Mouse (Mus musculus) intestine, embryonic 14.5 days (tissue): Measurements from ENCODE around the gene Clcf1. TPM values are rescaled to one million over a fixed set of nuclear protein-coding genes. Genes with fewer than 3 reads are reported as not detected.

ENCODE experiments used
- ATAC-seq: fragments of 200-750 bp; cut with Nextera tagmentation; replicated peaks from 2 replicates; pipeline ENCODE4 v1.8.0; 2017; ENCODE audit warnings: low read depth, moderate number of reproducible peaks, moderate TSS enrichment, moderate library complexity; ENCODE audit not compliant: low FRiP score, low TSS enrichment
- DNase-seq: peaks from one replicate; pipeline ENCODE4 v3.0.0-alpha.2; 2018; ENCODE audit warnings: low spot score
- H3K27ac ChIP-seq: fragments of 300-500 bp; sonication (generic); 2 replicates; pipeline ENCODE4 v1.5.1; 2014; ENCODE audit warnings: low read depth, mild to moderate bottlenecking, control low read depth
- H3K27me3 ChIP-seq: fragments of 300-500 bp; sonication (generic); replicated peaks from 2 replicates; pipeline ENCODE4 v1.6.1; 2014; ENCODE audit warnings: low read length, control low read depth; ENCODE audit not compliant: control insufficient read depth, insufficient read depth
- H3K36me3 ChIP-seq: fragments of 300-500 bp; sonication (generic); 2 replicates; pipeline ENCODE4 v1.6.1; 2014; ENCODE audit warnings: low read length, control low read depth; ENCODE audit not compliant: control insufficient read depth, insufficient read depth
- H3K4me1 ChIP-seq: fragments of 300-500 bp; sonication (generic); replicated peaks from 2 replicates; pipeline ENCODE4 v1.6.1; 2014; ENCODE audit warnings: low read length, control low read depth, mixed read lengths; ENCODE audit not compliant: control insufficient read depth, insufficient read depth
- H3K4me2 ChIP-seq: fragments of 300-500 bp; sonication (generic); 2 replicates; pipeline ENCODE4 v1.6.1; 2014; ENCODE audit warnings: low read length
- H3K4me3 ChIP-seq: fragments of 300-500 bp; sonication (generic); 2 replicates; pipeline ENCODE4 v1.5.1; 2014; ENCODE audit warnings: low read depth, low read length, control low read depth, mixed read lengths
- H3K9ac ChIP-seq: fragments of 300-500 bp; sonication (generic); 2 replicates; pipeline ENCODE4 v1.6.1; 2014; ENCODE audit warnings: mild to moderate bottlenecking, low read length
- H3K9me3 ChIP-seq: fragments of 300-500 bp; sonication (generic); 2 replicates; pipeline ENCODE4 v1.6.1; 2016; ENCODE audit warnings: low read length, control low read depth; ENCODE audit not compliant: control insufficient read depth
- WGBS: fragments of 180-500 bp; shearing (Covaris S2); extraction: QIAGEN DNeasy Blood & Tissue Kit; methylation state at CpG from one replicate; pipeline ENCODE4 v1.1.7; 2014; 5-methylcytosine and 5-hydroxymethylcytosine counted together
- polyA plus RNA-seq: library from polyadenylated mRNA; unstranded; fragments of >200 nt; fragmentation: Nextera tagmentation; extraction: Ambion mirVana; gene quantifications from 2 replicates; pipeline ENCODE4 v1.2.1, GENCODE M21; 2014

Gene Clcf1
- polyA plus RNA-seq, 1 experiment from 2014 or later: 6.9 TPM

DNA sequence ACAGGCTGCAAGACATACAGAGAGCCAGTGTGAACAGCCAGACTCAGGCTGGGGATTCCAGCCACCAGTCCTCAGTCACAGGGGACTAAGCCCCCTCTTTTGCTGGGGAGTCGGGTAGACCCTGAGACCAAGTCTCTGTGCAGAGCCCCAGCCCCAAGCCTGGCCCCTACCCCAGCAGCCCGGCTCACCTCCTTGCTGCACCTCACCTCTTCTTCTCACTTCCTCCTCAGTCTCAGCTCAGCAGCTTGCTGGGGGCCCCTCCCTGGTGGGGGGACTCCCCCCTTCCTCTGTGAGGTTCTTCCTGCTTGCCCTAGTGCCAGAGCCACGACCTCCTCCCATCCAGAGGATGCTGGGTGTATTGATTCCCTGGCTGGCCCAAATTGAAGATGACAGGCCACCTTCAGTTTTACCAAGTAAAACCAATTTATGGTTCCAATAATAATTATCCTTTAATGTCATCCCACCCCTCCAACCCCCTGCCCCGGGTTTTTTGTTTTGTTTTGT, 23.2 kb upstream of the Clcf1 start, which contains the start of gene Tbc1d10c:
Tbc1d10c (minus strand) TSS at position 454 of the 504 bp plus-strand sequence.
- DNase-seq (no peak), ATAC-seq (no peak)
- peak within 1 kb of the TSS; percentile 75 for H3K4me3 ChIP-seq
- no peaks in the 10 kb centered on the region for H3K27me3 ChIP-seq
- no peaks in the 10 kb centered on the region for H3K9me3 ChIP-seq
- peaks cover 29% of the 10 kb centered on the region for H3K36me3 ChIP-seq
- peaks cover 14% of the 10 kb centered on the region for H3K4me1 ChIP-seq
- 32% methylated on average over 4 of the region's 4 CpGs for WGBS
- H3K9ac ChIP-seq: peak within 1 kb of the TSS; percentile 94
- H3K27ac ChIP-seq: peak within 1 kb of the TSS; percentile 89
- H3K4me2 ChIP-seq: peak within 1 kb of the TSS; percentile 96

DNA sequence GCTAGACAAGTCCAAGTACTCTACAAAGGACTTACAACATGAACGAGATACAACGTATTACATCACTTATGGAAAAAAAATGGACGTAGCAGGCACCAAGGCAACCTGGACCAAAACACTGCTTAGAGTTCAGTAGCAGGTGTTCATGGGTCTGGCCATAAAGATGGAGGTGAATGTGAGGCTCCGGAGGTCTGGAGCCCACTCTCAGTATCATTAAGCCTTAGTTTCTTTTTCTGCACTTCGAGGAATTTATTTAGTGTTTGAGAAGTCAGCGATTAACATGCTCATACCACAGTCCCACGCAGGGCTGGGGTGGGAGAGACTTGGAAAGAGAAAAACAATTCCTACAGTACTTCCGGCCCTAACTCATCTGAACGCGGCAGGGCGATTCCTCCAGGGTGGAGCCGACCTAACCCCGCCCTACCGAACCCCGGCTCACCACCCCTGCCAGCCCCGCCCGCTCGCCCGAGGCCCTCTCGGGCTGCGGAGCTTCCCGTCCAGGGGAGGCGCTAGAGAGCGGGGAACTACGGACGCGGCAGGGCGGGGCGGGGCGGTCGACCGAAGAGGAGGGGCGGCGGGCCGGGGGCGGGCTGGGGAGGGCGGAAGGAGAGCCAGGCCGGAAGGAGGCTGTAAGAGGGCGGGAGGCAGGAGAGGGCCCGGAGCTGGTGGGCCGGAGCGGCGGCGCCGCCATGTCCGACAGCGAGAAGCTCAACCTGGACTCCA, 22.3 kb upstream of the Clcf1 start, which contains the start of gene Ppp1ca:
Ppp1ca (plus strand) TSS at position 538 of the 723 bp plus-strand sequence.
- peak within 1 kb of the TSS; percentile 94 for H3K9ac ChIP-seq
- H3K4me3 ChIP-seq: peak within 1 kb of the TSS; percentile 75
- H3K9me3 ChIP-seq: no peaks in the 10 kb centered on the region
- H3K27me3 ChIP-seq: no peaks in the 10 kb centered on the region
- peak within 1 kb of the TSS; percentile 89 for H3K27ac ChIP-seq
- H3K4me2 ChIP-seq: peak within 1 kb of the TSS; percentile 96
- ATAC-seq (peak; percentile 95), DNase-seq (peak; percentile 98)
- 4% methylated on average over 38 of the region's 47 CpGs for WGBS
- peaks cover 21% of the 10 kb centered on the region for H3K4me1 ChIP-seq
- peaks cover 37% of the 10 kb centered on the region for H3K36me3 ChIP-seq

DNA sequence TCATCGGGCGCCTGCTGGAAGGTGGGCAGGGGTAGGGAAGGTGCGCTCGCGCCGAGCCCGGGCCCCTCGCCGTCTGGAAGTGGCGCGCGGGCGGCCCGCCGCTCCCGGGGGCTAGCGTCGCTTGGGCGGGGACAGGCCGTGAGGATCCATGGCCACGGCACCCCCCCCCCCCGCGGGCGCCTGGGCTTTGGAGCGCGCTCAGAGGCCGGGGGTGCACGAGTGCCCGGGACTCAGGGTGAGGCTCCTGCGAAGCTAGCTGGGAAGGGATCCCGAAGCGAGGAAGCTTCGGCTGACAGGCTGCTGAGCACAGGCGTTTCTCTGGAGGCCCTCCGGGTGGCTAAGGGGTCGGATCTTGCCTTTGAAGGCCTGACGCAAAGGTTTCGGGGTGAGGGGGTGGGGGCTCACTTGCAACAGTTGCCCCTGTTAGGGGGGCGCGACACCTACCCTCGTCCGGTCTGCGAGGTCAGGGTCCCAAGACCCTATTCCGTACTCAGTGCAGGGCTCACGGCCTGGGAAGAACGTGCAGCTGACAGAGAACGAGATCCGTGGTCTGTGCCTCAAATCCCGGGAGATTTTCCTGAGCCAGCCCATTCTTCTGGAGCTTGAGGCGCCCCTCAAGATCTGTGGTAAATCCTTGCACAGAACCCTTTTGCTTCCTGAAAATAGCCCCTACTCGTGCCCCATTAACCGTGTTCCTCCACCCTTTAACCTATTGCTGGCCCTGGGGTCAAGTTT, 21.6 kb upstream of the Clcf1 start:
- ATAC-seq (peak; percentile 2), DNase-seq (no peak)
- Histone ChIP-seq H3K4me1 (peaks cover 23% of the 10 kb centered on the region), H3K4me2 (peak overlapping the region; percentile 96), H3K9me3 (no peaks in the 10 kb centered on the region), H3K27ac (peak overlapping the region; percentile 89), H3K36me3 (peaks cover 44% of the 10 kb centered on the region), H3K4me3 (peak overlapping the region; percentile 75), H3K27me3 (no peaks in the 10 kb centered on the region), H3K9ac (peak overlapping the region; percentile 94)
- WGBS: under 1% methylated on average over 51 of the region's 52 CpGs

DNA sequence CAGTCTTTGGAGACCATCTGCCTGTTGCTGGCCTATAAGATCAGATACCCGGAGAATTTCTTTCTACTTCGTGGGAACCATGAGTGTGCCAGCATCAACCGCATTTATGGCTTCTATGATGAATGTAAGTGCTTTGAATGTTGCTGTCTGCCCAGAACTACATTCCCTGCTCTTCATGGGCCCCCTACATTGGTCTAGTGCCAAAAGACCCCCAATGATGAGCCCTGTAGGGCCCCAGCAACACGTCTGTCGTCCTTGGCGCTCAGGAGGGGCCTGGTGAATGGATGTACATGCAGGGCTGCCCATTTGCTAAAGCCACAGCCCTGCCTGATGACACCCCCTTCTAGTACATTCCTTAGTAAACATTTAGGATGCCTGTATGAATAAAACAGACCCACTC, 20.9 kb upstream of the Clcf1 start:
- Histone ChIP-seq H3K27ac (peak overlapping the region; percentile 89; the same call in 1 of the 2 replicates), H3K4me1 (peaks cover 23% of the 10 kb centered on the region), H3K27me3 (no peaks in the 10 kb centered on the region), H3K9me3 (no peaks in the 10 kb centered on the region), H3K4me3 (peak overlapping the region; percentile 75), H3K36me3 (peaks cover 47% of the 10 kb centered on the region), H3K4me2 (peak overlapping the region; percentile 96), H3K9ac (peak overlapping the region; percentile 94)
- 44% methylated on average over 6 of the region's 6 CpGs for WGBS
- no peak for ATAC-seq
- no peak for DNase-seq

DNA sequence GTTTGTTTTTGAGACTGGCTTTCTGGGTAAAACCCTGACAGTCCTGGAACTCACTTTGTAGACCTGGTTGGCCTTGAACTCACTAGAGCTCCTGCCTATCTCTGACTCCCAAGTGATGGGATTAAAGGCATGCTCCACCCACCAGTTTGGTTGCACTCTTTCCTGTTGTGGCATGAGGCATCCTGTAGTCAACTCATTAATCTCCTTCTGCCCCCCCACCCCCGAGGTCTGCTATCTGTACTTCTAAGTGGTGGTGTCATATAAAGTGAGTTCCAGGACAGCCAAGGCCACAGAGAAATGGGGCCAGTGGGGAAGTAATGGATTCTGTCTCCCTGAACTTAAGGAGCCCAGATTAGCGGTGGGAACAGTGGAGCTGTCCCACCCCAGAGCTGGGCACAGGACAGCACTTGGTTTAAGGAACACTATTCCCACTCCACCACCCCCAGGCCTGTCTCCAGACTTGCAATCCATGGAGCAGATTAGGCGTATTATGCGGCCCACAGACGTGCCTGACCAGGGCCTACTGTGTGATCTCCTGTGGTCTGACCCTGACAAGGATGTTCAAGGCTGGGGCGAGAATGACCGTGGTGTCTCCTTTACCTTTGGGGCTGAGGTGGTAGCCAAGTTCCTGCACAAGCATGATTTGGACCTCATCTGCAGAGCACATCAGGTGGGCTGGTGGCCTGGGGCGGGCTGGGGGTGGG, 19.9 kb upstream of the Clcf1 start:
- H3K36me3 ChIP-seq: peaks cover 54% of the 10 kb centered on the region
- H3K9me3 ChIP-seq: no peaks in the 10 kb centered on the region
- no peak overlapping the region for H3K4me2 ChIP-seq
- DNase-seq (no peak), ATAC-seq (no peak)
- H3K4me3 ChIP-seq: no peak overlapping the region
- WGBS: 85% methylated on average over 8 of the region's 8 CpGs
- no peaks in the 10 kb centered on the region for H3K27me3 ChIP-seq
- H3K27ac ChIP-seq: no peak overlapping the region
- no peak overlapping the region for H3K9ac ChIP-seq
- peaks cover 23% of the 10 kb centered on the region for H3K4me1 ChIP-seq

- no peak overlapping the region for H3K9ac ChIP-seq
- ATAC-seq: no peak
- H3K4me3 ChIP-seq: no peak overlapping the region
- DNase-seq: no peak
- peaks cover 62% of the 10 kb centered on the region for H3K36me3 ChIP-seq
- 80% methylated on average over 12 of the region's 12 CpGs for WGBS
- no peaks in the 10 kb centered on the region for H3K27me3 ChIP-seq
- H3K4me1 ChIP-seq: peaks cover 24% of the 10 kb centered on the region
- H3K9me3 ChIP-seq: no peaks in the 10 kb centered on the region
- no peak overlapping the region for H3K27ac ChIP-seq
- H3K4me2 ChIP-seq: no peak overlapping the region
Observed at GRCm38 (mm10) chr19:4194776-4195650, 19.0 kb upstream of the Clcf1 start.

DNA sequence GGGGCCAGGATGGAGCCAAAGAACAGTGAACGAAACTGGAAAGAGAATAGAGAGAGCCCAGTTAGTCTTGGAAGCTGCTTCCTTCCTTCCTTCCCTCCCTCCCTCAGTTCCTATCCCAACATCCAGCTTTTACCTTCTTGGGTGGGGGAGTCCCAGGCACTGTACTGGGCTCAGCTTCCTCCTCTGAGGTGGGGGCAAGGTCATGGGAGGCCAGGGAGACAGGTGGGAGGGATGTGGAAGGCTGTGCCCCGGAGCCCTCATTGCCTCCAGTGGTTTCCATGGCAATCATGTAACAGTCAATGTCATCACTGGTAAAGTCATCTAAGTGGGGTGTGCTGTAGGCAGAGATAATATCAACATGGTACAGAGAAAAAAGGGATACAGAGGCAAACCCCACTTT, 18.0 kb upstream of the Clcf1 start:
- Histone ChIP-seq H3K27ac (no peak overlapping the region), H3K27me3 (no peaks in the 10 kb centered on the region), H3K4me3 (no peak overlapping the region), H3K9me3 (no peaks in the 10 kb centered on the region), H3K9ac (no peak overlapping the region), H3K4me1 (peaks cover 30% of the 10 kb centered on the region), H3K4me2 (no peak overlapping the region), H3K36me3 (peaks cover 66% of the 10 kb centered on the region)
- DNase-seq: no peak
- 50% methylated on average over 2 of the region's 2 CpGs for WGBS
- ATAC-seq: no peak
